In the genomic region with DNA sequence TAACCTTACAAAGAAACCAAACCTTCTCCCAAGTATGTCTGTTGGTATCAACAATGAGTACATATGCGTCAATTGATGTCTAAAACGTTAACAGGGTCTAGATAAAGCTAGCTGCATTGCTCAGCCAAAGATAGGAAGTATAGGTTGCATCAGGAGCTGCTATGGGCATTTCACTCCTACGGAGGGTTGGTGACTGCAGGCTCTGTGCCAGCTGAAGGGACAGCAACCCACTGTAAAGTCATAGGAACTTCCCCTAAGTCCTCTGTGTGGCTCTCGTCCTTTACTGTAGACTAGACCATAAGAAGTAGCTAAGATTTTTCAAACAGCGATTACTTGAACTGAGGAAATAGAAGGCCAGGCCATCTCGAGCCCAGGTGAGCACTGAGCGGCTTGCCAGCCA, we compare ENCODE assay signal across 17 mouse cellular contexts.
A peak's percentile ranks its signal among the peaks of the same experiment; 100 is the strongest.
DNase-seq lines count a peak whose midpoint lies in the region; ATAC-seq lines count a peak whose summit lies in the region.
"Had no signal": no experiment of that assay in that cellular context is flagged by ENCODE, and none has a peak within 500 bp of the region (broad histone marks: within the 10 kb centered on the region; RNA-seq: fewer than 3 reads in every experiment).

No protein-coding gene starts in this region.

- H3K4me1 ChIP-seq in heart, embryonic 10.5 days = peaks cover 12% of the 10 kb centered on the region; the same call in 1 of the 2 replicates
- H3K4me1 ChIP-seq in heart, embryonic 12.5 days (replicated peaks) = peaks cover 10% of the 10 kb centered on the region
- peaks cover 23% of the 10 kb centered on the region for H3K4me1 ChIP-seq in midbrain, embryonic 15.5 days
- H3K4me1 ChIP-seq in midbrain, embryonic 14.5 days (ENCODE audit: control insufficient read depth, insufficient read depth, low read length) = peaks cover 3% of the 10 kb centered on the region; the same call in 1 of the 2 replicates
- H3K4me1 ChIP-seq in intestine, embryonic 15.5 days (replicated peaks) = peaks cover 21% of the 10 kb centered on the region

- H3K36me3 ChIP-seq in heart, embryonic 10.5 days = peaks cover 23% of the 10 kb centered on the region; the same call in 1 of the 2 replicates
- H3K36me3 ChIP-seq in heart, embryonic 12.5 days = peaks cover 27% of the 10 kb centered on the region
- H3K36me3 ChIP-seq in midbrain, embryonic 15.5 days (replicated peaks) = no peaks in the 10 kb centered on the region
- H3K36me3 ChIP-seq in midbrain, embryonic 14.5 days (ENCODE audit: control insufficient read depth, insufficient read depth, low read length) = peaks cover 20% of the 10 kb centered on the region
- peaks cover 6% of the 10 kb centered on the region for H3K36me3 ChIP-seq in intestine, embryonic 15.5 days

- WGBS in heart, embryonic 10.5 days = 87% methylated on average over 7 of the region's 7 CpGs
- WGBS in heart, embryonic 12.5 days = 79% methylated on average over 7 of the region's 7 CpGs
- whole genome bisulfite sequencing in midbrain, embryonic 15.5 days = 91% methylated on average over 7 of the region's 7 CpGs
- 95% methylated on average over 7 of the region's 7 CpGs for WGBS in midbrain, embryonic 14.5 days
- WGBS in intestine, embryonic 15.5 days = 80% methylated on average over 7 of the region's 7 CpGs

- no peak overlapping the region for H3K4me2 ChIP-seq in heart, embryonic 12.5 days
- H3K4me2 ChIP-seq in midbrain, embryonic 15.5 days = no peak overlapping the region
- no peak overlapping the region for H3K4me2 ChIP-seq in midbrain, embryonic 14.5 days (ENCODE audit: low read length)
- H3K4me2 ChIP-seq in intestine, embryonic 15.5 days (replicated peaks) = no peak overlapping the region
- H3K4me2 ChIP-seq: hindbrain, embryonic 15.5 days; kidney, embryonic 15.5 days; limb, embryonic 12.5 days had no signal

- H3K27me3 ChIP-seq in heart, embryonic 10.5 days (ENCODE audit: insufficient read depth, poor library complexity, severe bottlenecking) = no peaks in the 10 kb centered on the region
- H3K27me3 ChIP-seq in heart, embryonic 12.5 days (replicated peaks) = no peaks in the 10 kb centered on the region
- no peaks in the 10 kb centered on the region for H3K27me3 ChIP-seq in midbrain, embryonic 15.5 days (replicated peaks)
- no peaks in the 10 kb centered on the region for H3K27me3 ChIP-seq in midbrain, embryonic 14.5 days (ENCODE audit: control insufficient read depth, insufficient read depth, low read length)
- no peaks in the 10 kb centered on the region for H3K27me3 ChIP-seq in intestine, embryonic 15.5 days (replicated peaks)
- H3K27me3 ChIP-seq: hindbrain, embryonic 15.5 days; kidney, embryonic 15.5 days; limb, embryonic 12.5 days had no signal

- no peak for ATAC-seq in heart, embryonic 12.5 days (ENCODE audit: insufficient number of reproducible peaks, low FRiP score)
- no peak for ATAC-seq in midbrain, embryonic 15.5 days (replicated peaks)
- no peak for ATAC-seq in midbrain, embryonic 14.5 days (ENCODE audit: low FRiP score, low TSS enrichment)
- no peak for ATAC-seq in intestine, embryonic 15.5 days

- no peak for DNase-seq in heart, embryonic 10.5 days (ENCODE audit: low spot score)
- no peak for DNase-seq in midbrain, embryonic 14.5 days
- DNase-seq in cerebellum, adult 8-10 months = no peak
- no peak for DNase-seq in right cerebral cortex, adult 18-20 months
- DNase-seq in spleen, postnatal 10 days (ENCODE audit: low spot score in 2 of 2) = no peak
- DNase-seq: cerebellum, adult 9-10 months; heart, adult 11 months; lung, postnatal 10 days; retina, postnatal 1 day had no signal

- no peak overlapping the region for H3K9ac ChIP-seq in heart, embryonic 12.5 days
- H3K9ac ChIP-seq in midbrain, embryonic 15.5 days = no peak overlapping the region
- H3K9ac ChIP-seq in midbrain, embryonic 14.5 days (replicated peaks; ENCODE audit: low read length) = no peak overlapping the region; the same call in 1 of the 2 replicates
- H3K9ac ChIP-seq in intestine, embryonic 15.5 days = no peak overlapping the region
- H3K9ac ChIP-seq: hindbrain, embryonic 15.5 days; kidney, embryonic 15.5 days; limb, embryonic 12.5 days; liver, embryonic 14.5 days had no signal

- H3K27ac ChIP-seq in heart, embryonic 10.5 days = 0 out of 2 replicates have a peak overlapping the region, but pooled peaks have one; percentile 22
- no peak overlapping the region for H3K27ac ChIP-seq in heart, embryonic 12.5 days (ENCODE audit: poor library complexity, severe bottlenecking)
- H3K27ac ChIP-seq in midbrain, embryonic 15.5 days = 0 out of 2 replicates have a peak overlapping the region, but pooled peaks have one; percentile 64
- H3K27ac ChIP-seq in midbrain, embryonic 14.5 days (replicated peaks; ENCODE audit: low read depth, low read length) = no peak overlapping the region
- 0 out of 2 replicates have a peak overlapping the region, but pooled peaks have one; percentile 71 for H3K27ac ChIP-seq in intestine, embryonic 15.5 days
- H3K27ac ChIP-seq: kidney, embryonic 15.5 days; limb, embryonic 12.5 days; liver, embryonic 14.5 days had no signal

- no peak overlapping the region for H3K4me3 ChIP-seq in heart, embryonic 10.5 days
- no peak overlapping the region for H3K4me3 ChIP-seq in heart, embryonic 12.5 days
- no peak overlapping the region for H3K4me3 ChIP-seq in midbrain, embryonic 15.5 days
- H3K4me3 ChIP-seq in midbrain, embryonic 14.5 days (replicated peaks; ENCODE audit: low read depth, low read length) = no peak overlapping the region
- no peak overlapping the region for H3K4me3 ChIP-seq in intestine, embryonic 15.5 days (replicated peaks)
- H3K4me3 ChIP-seq: erythroblast, embryonic 14.5 days; hindbrain, embryonic 15.5 days; kidney, embryonic 15.5 days; limb, embryonic 12.5 days had no signal

- H3K9me3 ChIP-seq in heart, embryonic 10.5 days = no peaks in the 10 kb centered on the region
- H3K9me3 ChIP-seq in heart, embryonic 12.5 days (replicated peaks) = no peaks in the 10 kb centered on the region
- no peaks in the 10 kb centered on the region for H3K9me3 ChIP-seq in midbrain, embryonic 15.5 days
- no peaks in the 10 kb centered on the region for H3K9me3 ChIP-seq in midbrain, embryonic 14.5 days (ENCODE audit: control insufficient read depth, low read length)
- H3K9me3 ChIP-seq in intestine, embryonic 15.5 days = no peaks in the 10 kb centered on the region
- H3K9me3 ChIP-seq: hindbrain, embryonic 15.5 days; kidney, embryonic 15.5 days; limb, embryonic 12.5 days had no signal

Comparison
In these comparisons a context has a peak if more than half of its experiments do, and no peak if none do; other contexts are left out.
1. H3K27ac ChIP-seq: peak in heart, embryonic 10.5 days (single experiment), midbrain, embryonic 15.5 days (single experiment) and intestine, embryonic 15.5 days (single experiment); none in heart, embryonic 12.5 days (single experiment) and midbrain, embryonic 14.5 days (single experiment).